Mouse (Mus musculus): ENCODE results near the gene Spon1.

DNA sequence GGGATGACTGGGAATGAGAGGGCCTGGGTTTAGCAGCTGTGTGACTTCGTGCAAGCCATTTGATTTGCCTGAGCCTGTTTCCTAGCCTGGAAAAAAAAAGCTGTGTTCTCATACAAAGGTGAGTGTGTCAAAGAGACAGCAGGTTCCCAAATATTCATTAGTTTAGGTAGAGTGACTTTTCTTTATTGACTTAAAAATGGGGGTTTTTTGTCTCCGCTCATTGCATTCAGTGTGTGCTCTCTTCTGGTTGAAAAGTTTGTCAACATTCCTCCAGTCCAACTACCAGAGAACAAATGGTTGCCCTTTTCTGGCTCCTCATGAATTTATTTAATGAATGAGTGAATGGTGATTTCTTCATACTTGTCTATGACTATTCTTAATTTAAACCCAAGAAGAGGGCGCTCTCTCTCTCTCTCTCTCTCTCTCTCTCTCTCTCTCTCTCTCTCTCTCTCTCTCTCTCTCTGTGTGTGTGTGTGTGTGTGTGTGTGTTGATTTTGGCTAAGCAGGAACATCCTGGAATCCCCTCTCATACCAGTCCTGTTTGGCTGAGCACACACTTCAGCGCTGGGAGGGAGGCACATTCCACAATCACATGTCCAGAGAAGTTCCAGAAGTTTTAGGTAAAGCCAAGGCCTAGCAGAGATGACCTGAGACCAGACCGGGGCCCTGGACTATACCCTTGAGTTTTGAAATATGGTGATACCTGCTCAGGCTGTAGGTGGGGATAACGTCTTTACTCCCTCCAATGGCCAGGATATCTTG, 2.6 kb downstream of the Spon1 start:
- no peak for TF ChIP-seq POLR2A (IDR thresholded peaks at IDR 0.05; ENCODE audit: borderline replicate concordance, control insufficient read depth, low read depth, low read length)
- TF ChIP-seq CTCF (IDR thresholded peaks at IDR 0.05; ENCODE audit: control insufficient read depth, insufficient read depth, low read length): no peak
